Mouse (Mus musculus) T-helper 17 cell (primary cell): ENCODE results near the gene Fam129a.

Experiments used
- in situ Hi-C, 2 experiments: fragments of 300-600 bp; cut with MboI, MseI; formaldehyde crosslinking; loops; 1 replicate in 1 of 2; 2 replicates in 1 of 2; pipeline ENCODE4 v1.15.1; 2025; ENCODE audit warnings: high pct_unique_total_duplicates in 2 of 2

Gene Fam129a

GRCm38 (mm10) chr1:151660883-151661282 lies 89.9 kb downstream of the Fam129a start:
- in situ Hi-C loops: no loop called here

- in situ Hi-C loops: no loop called here
Observed at GRCm38 (mm10) chr1:151661684-151662439, 90.9 kb downstream of the Fam129a start.

GRCm38 (mm10) chr1:151662958-151663357 lies 92.0 kb downstream of the Fam129a start:
- in situ Hi-C loops: no loop called here

- in situ Hi-C loops: no loop called here
Observed at GRCm38 (mm10) chr1:151664384-151664783, 93.4 kb downstream of the Fam129a start.

- in situ Hi-C loops: no loop called here
Observed at GRCm38 (mm10) chr1:151664837-151665431, 93.9 kb downstream of the Fam129a start.

- in situ Hi-C loops: no loop called here
Observed at GRCm38 (mm10) chr1:151667351-151668074, 96.5 kb downstream of the Fam129a start.

- in situ Hi-C loops: no loop called here
Observed at GRCm38 (mm10) chr1:151670006-151670591, 99.1 kb downstream of the Fam129a start.

GRCm38 (mm10) chr1:151675684-151676083 lies 104.7 kb downstream of the Fam129a start:
- in situ Hi-C loops: no loop called here

- in situ Hi-C loops: no loop called here
Observed at GRCm38 (mm10) chr1:151677185-151677809, 106.3 kb downstream of the Fam129a start.

GRCm38 (mm10) chr1:151677975-151678374 lies 107.0 kb downstream of the Fam129a start:
- in situ Hi-C loops: no loop called here

- in situ Hi-C loops: no loop called here
Observed at GRCm38 (mm10) chr1:151679153-151679552, 108.2 kb downstream of the Fam129a start.

- in situ Hi-C loops: no loop called here
Observed at GRCm38 (mm10) chr1:151679883-151680613, 109.1 kb downstream of the Fam129a start.

- in situ Hi-C loops: no loop called here
Observed at GRCm38 (mm10) chr1:151680971-151681370, 110.0 kb downstream of the Fam129a start.

- in situ Hi-C loops: no loop called here
Observed at GRCm38 (mm10) chr1:151682896-151683295, 111.9 kb downstream of the Fam129a start.

- in situ Hi-C loops: no loop called here
Observed at GRCm38 (mm10) chr1:151684451-151684892, 113.5 kb downstream of the Fam129a start.

GRCm38 (mm10) chr1:151684978-151685377 lies 114.0 kb downstream of the Fam129a start:
- in situ Hi-C loops: no loop called here

GRCm38 (mm10) chr1:151685666-151686309 lies 114.8 kb downstream of the Fam129a start:
- in situ Hi-C loops: no loop called here

- in situ Hi-C loops: no loop called here
Observed at GRCm38 (mm10) chr1:151686696-151687095, 115.7 kb downstream of the Fam129a start.

- in situ Hi-C loops: no loop called here
Observed at GRCm38 (mm10) chr1:151689032-151689431, 118.0 kb downstream of the Fam129a start.

GRCm38 (mm10) chr1:151689561-151689960 lies 118.6 kb downstream of the Fam129a start:
- in situ Hi-C loops: no loop called here
